Mouse (Mus musculus) spleen, embryonic (tissue): ENCODE measurements at regions not wholly inside any gene's neighbourhood (a gene's known extent, or its start where the extent isn't known, plus 50 kb on each side); places are given as distances from the start of the nearest gene placed in this dataset.

Experiments used
- CTCF ChIA-PET: fragments of 350-600 bp; sonication (Branson Sonifier 250); formaldehyde crosslinking; loops from one replicate; lab custom pipeline; 2022; lab: Charles Lee

- CTCF ChIA-PET, result no interaction called here
These were observed 126.0 kb upstream of the Adra1b start for GRCm38 (mm10) chr11:44027046-44027445.

- CTCF ChIA-PET, result no interaction called here
These were observed 145.1 kb upstream of the Adra1b start for GRCm38 (mm10) chr11:44046083-44046482.

DNA sequence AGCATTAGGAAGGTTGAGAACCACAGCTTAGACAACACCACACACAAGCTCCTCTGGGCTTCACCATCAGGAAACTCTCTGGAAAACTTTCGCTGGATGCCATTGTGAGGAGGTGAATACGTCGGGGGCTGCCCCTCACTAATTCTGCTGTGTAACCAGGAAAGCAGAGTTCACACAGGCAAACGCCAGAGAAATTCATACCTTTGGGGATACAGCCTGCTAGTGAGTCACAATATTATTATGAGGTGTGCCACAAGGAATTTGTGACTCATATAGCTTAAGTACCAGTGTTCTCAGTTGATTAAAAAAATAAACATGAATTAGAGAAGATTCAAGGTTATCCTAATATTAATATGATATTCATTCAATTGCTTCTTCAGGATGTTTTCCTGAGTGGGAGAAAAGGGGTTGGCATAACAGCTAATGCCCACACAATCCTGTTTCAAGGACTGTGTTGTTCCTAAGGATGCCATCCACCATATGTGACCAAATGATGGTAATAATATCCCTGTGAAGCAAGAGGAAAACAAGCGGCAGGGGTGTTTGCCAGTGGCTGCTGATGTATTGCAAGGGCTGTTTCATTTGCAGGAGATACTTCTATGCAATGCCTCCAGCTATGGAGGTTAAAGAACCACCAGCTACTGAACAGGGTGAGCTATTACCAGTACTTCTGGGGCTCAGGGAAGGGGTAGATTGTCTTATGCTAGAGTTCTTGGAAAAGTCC is 148.4 kb upstream of the Adra1b start:
- CTCF ChIA-PET, result no interaction called here

DNA sequence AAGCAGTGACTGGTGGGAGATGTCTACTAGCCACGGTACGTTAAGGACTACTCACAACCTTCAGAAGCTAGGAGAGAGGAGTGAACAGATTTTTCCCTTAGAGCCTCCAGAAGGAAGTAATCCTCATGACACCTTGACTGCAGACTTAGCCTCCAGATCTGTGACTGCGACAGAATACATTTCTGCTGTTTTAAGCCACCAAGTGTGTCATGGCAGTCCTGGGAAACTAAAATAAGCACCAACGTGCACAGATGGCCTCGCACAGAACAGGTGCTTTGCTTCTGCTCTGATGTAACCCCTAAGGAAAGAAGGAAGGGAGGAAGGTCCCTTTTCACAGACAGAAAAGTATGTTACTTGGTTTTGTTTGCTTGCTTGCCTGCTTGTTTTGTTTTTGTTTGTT is 151.5 kb upstream of the Adra1b start:
- CTCF ChIA-PET, result no interaction called here

- CTCF ChIA-PET, result no interaction called here
These were observed 161.4 kb upstream of the Adra1b start for GRCm38 (mm10) chr11:44062446-44062845.

DNA sequence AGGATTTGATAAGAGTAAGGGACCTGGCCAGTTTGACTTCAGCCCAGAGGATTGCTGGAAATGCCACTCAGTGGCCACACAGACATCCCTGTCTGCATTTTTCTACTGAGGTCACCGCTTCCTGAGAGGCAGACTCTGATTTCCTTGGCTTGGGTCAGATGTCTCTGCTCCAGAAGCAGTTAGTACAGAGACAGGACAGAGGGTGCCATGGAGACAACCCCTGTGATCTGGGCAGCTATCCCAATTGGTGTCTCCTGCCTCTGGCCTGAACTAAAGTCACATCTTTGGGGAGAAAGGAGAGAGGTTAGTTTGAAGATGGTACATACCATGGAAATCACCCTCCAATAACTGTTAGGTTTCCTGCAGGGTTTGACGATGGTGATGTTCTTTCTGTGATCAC is 165.2 kb upstream of the Adra1b start:
- CTCF ChIA-PET, result no interaction called here

- CTCF ChIA-PET, result interaction anchor here (0.5 kb wide), 1 partner anchor 248 kb away, joined by 10 read pairs; no protein-coding TSS in a partner anchor
These were observed 182.7 kb upstream of the Adra1b start for GRCm38 (mm10) chr11:44083716-44084115.

DNA sequence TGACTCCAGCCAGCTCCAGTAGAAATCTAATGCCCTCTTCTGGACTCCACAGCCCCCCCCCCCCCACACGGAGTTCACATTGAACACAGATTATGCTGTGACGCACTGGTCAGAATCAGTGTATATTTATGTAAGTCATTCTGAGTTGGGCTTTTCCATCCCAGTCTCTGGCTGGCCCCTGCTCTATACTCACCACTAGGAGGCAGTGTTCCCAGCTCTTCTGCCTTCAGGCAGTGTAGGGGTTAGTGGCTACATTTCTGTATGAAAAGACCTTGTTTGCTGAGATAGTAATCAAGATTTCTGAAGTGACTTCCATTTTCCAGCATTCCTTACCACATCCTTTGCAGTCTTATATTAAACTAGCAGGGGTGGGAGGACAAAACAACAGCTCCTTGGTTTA is 185.9 kb upstream of the Adra1b start:
- CTCF ChIA-PET, result interaction anchor here (0.6 to 1.2 kb wide), 3 partner anchors 112 to 248 kb away, joined by 3 to 7 read pairs (median 6); no protein-coding TSS in a partner anchor

DNA sequence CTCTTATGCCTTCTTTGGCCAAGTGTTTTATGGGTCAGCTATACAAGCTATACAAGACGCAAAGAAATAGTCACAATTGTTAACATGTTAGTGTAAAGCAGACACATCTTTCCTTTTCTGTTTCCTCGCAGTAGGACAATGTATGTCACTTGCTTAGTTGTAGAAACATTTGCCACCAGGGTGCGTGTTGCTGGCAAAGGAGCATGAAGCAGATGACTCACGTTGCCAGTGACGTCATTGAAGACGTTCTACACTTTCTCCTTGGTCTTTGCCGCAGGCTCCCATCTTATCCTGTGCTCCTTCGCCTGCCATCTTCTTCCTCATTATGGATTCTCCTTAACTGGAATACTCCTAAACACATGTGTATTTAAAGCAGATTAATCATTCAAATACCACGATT is 188.5 kb upstream of the Adra1b start:
- CTCF ChIA-PET, result no interaction called here

DNA sequence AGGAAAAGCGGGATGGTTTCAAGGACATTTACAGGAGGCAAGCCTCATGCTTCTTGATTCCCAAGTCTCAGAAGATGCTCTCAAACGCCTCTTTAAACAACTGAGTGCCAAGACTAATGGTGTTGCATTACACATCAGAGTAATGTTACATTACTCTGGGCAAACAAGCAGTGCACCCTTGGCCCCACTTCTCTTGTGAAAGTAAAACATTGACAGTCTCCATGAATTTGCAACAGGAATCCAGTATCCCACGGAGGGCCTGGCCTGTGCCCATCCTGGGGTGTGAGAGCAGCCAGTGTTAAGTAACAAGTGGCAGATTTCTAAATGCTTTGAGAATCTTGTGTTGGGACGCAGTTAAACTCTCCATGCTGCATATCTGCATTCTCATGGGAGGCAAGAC is 194.3 kb upstream of the Adra1b start:
- CTCF ChIA-PET, result no interaction called here

GRCm38 (mm10) chr11:44103188-44103840 is 202.3 kb upstream of the Adra1b start:
- CTCF ChIA-PET, result no interaction called here

DNA sequence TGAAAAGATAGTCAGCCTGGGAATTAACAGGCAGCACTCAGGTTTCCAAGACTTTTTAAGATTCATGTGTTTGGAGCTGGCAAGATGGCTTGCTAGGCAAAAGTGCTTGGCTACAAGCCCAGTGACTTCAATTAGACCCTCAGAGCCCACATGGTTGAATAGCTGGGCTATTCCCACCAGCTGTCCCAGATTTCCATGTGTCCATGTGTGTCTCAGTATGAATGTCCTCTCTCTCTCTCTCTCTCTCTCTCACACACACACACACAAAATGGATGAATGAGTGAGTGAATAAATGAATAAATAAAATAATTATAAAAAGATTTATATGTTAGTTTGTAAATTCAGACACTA is 202.8 kb upstream of the Adra1b start:
- CTCF ChIA-PET, result no interaction called here

- CTCF ChIA-PET, result no interaction called here
These were observed 205.2 kb upstream of the Adra1b start for GRCm38 (mm10) chr11:44106231-44106630.

DNA sequence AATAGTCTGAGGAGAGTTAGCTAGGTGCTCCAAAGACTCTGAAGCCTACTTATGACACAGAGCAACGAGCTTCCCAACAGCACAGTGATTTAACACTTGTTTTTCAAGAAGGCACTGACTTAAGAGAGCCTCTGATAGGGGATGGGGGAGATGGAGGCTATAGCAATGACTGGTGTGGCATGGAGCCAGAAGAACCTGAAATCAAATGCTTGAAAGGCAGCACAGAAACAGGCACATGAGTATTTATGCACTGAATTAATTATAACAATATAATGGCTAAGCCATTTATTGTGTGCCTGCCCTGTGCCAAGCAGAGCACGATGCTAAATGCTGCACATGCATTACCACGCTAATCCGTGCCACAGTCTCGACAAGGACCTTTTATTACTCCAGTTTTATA is 210.5 kb upstream of the Adra1b start:
- CTCF ChIA-PET, result no interaction called here

DNA sequence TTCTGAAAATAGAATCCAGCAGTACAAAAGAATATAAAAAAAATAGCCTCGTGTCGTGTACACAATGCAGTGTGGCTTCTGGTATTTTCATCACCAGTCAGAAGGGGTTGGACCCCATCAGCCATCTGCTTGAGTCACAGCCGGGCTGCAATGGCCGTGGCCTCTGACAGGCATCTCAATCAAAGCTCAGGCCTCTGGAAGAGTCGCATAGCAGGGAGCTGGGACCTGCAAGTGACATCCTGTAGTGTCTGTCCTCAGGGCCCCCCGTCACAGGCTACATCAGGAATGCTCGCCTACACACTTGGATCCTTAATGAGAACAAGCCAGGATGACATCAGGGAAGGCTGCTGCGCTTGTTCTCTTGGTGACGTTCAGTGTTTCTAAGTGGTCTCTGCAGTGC is 226.1 kb upstream of the Adra1b start:
- CTCF ChIA-PET, result no interaction called here

- CTCF ChIA-PET, result no interaction called here
These were observed 227.5 kb upstream of the Adra1b start for GRCm38 (mm10) chr11:44128481-44128880.

- CTCF ChIA-PET, result no interaction called here
These were observed 232.2 kb upstream of the Adra1b start for GRCm38 (mm10) chr11:44133244-44133643.

- CTCF ChIA-PET, result no interaction called here
These were observed 235.0 kb upstream of the Adra1b start for GRCm38 (mm10) chr11:44136024-44136423.

- CTCF ChIA-PET, result no interaction called here
These were observed 242.0 kb upstream of the Adra1b start for GRCm38 (mm10) chr11:44142996-44143395.

GRCm38 (mm10) chr11:44144477-44144876 is 243.5 kb upstream of the Adra1b start:
- CTCF ChIA-PET, result no interaction called here

DNA sequence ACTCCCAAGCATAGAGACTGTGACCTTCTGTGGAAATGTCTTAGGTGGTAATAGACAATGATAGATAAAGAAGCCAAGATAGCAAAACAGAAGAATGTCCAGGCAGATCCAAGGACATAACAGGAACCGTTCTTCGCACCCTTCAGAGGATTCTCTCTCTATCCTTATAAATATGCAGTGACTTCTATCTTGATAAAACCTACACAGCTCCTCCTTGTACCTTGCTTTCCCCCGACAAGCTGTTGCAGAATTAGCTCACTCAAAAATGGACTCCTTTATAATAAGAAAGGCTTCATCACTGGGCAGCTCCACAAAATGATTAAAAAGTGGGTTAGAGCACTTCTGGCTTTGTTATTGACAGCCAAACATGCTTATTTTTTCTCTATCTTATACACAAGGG is 245.4 kb upstream of the Adra1b start:
- CTCF ChIA-PET, result no interaction called here

DNA sequence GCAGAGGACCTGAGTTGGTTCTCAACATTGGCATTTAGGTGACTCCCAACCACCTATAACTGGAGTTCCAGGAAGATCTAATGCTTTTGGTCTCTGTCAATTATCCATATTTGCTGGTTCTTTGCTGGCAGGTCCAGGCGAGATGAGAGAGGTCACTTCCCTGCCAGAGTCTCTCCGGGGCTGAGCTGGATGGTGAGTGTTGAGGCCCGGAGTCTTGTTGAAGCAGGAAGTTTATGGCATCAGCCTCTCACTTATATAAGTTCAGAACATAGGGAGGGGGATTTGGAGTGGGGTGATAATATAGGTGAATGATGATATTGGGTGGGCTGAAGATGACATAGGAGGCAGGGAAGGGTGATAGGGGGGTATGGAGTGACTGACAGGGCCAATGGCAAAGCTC is 246.3 kb upstream of the Il12b start:
- CTCF ChIA-PET, result no interaction called here

GRCm38 (mm10) chr11:44155591-44155990 is 244.3 kb upstream of the Il12b start:
- CTCF ChIA-PET, result no interaction called here

GRCm38 (mm10) chr11:44156081-44156480 is 243.8 kb upstream of the Il12b start:
- CTCF ChIA-PET, result no interaction called here
